Comparison of ENCODE assay signal across 15 mouse cellular contexts in the genomic region with DNA sequence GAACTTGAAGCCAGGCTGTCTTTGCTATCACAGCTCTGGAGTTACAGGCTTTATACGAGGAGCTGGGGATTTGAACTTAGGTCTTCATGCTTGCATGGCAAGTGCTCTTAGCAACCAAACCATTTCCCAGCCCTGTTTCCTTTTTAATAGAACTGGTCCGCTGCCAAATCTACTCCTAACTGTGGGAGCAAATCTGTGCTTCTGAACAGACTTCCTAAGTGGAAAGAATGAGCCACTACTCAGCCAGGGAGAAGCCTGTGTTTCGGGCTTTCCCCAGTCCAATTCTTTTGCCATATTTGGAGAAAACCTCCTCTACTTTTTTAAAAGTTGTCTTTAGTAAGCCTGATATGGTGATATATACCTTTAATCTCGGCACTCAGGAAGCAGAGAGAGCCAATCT. TPM values are rescaled to one million over a fixed set of nuclear protein-coding genes. Genes with fewer than 3 reads are reported as not detected.
DNase-seq lines count a peak whose midpoint lies in the region; ATAC-seq and TF ChIP-seq lines count a peak whose summit lies in the region.
"Had no signal": no experiment of that assay in that cellular context is flagged by ENCODE, and none has a peak within 500 bp of the region (broad histone marks: within the 10 kb centered on the region; RNA-seq: fewer than 3 reads in every experiment).

No protein-coding gene starts in this region.

- TF ChIP-seq EP300 in lung, postnatal 0 days (IDR thresholded peaks at IDR 0.05): no peak

- H3K4me1 ChIP-seq in heart, embryonic 10.5 days: peaks cover 23% of the 10 kb centered on the region
- peaks cover 10% of the 10 kb centered on the region; the same call in 1 of the 2 replicates for H3K4me1 ChIP-seq in lung, postnatal 0 days (ENCODE audit: insufficient read depth, low read depth, low read length)
- H3K4me1 ChIP-seq in heart, embryonic 12.5 days (replicated peaks): peaks cover 5% of the 10 kb centered on the region
- peaks cover 40% of the 10 kb centered on the region for H3K4me1 ChIP-seq in small intestine, adult 2 months (ENCODE audit: control insufficient read depth, insufficient read depth, insufficient read length, low read length)

- no peak for ATAC-seq in lung, postnatal 0 days
- ATAC-seq in heart, embryonic 12.5 days (ENCODE audit: insufficient number of reproducible peaks, low FRiP score): no peak
- ATAC-seq: hindbrain, postnatal 0 days had no signal

- no peak overlapping the region for H3K27ac ChIP-seq in heart, embryonic 10.5 days
- H3K27ac ChIP-seq in lung, postnatal 0 days (ENCODE audit: low read length): no peak overlapping the region
- peak overlapping the region; percentile 14; the same call in 1 of the 2 replicates for H3K27ac ChIP-seq in heart, embryonic 12.5 days (ENCODE audit: poor library complexity, severe bottlenecking)
- peak overlapping the region; percentile 77 for H3K27ac ChIP-seq in small intestine, adult 2 months (ENCODE audit: insufficient read depth, low read depth, low read length)
- H3K27ac ChIP-seq: hindbrain, postnatal 0 days; lung, embryonic 15.5 days had no signal

- WGBS in heart, embryonic 10.5 days: 65% methylated on average over 4 of the region's 4 CpGs
- 57% methylated on average over 4 of the region's 4 CpGs for WGBS in lung, postnatal 0 days
- WGBS in heart, embryonic 12.5 days: 59% methylated on average over 4 of the region's 4 CpGs
- WGBS in small intestine, adult 2 months: 52% methylated on average over 4 of the region's 4 CpGs

- no peaks in the 10 kb centered on the region for H3K9me3 ChIP-seq in heart, embryonic 10.5 days
- H3K9me3 ChIP-seq in lung, postnatal 0 days (ENCODE audit: low read length): no peaks in the 10 kb centered on the region
- H3K9me3 ChIP-seq in heart, embryonic 12.5 days (replicated peaks): no peaks in the 10 kb centered on the region
- H3K9me3 ChIP-seq: lung, embryonic 15.5 days had no signal

- H3K9ac ChIP-seq in lung, postnatal 0 days (replicated peaks; ENCODE audit: low read depth): no peak overlapping the region
- H3K9ac ChIP-seq in heart, embryonic 12.5 days: no peak overlapping the region
- H3K9ac ChIP-seq: lung, embryonic 15.5 days had no signal

- H3K4me3 ChIP-seq in heart, embryonic 10.5 days: no peak overlapping the region
- no peak overlapping the region for H3K4me3 ChIP-seq in lung, postnatal 0 days (ENCODE audit: low read depth, low read length)
- H3K4me3 ChIP-seq in heart, embryonic 12.5 days: no peak overlapping the region
- H3K4me3 ChIP-seq in small intestine, adult 2 months (ENCODE audit: low read depth, low read length): no peak overlapping the region
- H3K4me3 ChIP-seq: erythroblast, embryonic 14.5 days; lung, embryonic 15.5 days had no signal

- peak; percentile 82 for DNase-seq in heart, adult 8-10 months (ENCODE audit: low spot score)
- no peak for DNase-seq in heart, embryonic 10.5 days (ENCODE audit: low spot score)
- DNase-seq in lung, postnatal 0 days (ENCODE audit: low spot score): peak; percentile 52
- no peak for DNase-seq in lung, adult 18-20 months
- no peak for DNase-seq in thymus, postnatal 10 days (ENCODE audit: low spot score in 2 of 2)
- no peak for DNase-seq in urinary bladder, adult 18-20 months (ENCODE audit: low spot score in 2 of 2)
- DNase-seq: cerebellum, postnatal 36 days had no signal

- no peak for TF ChIP-seq POLR2A in small intestine, adult 2 months (IDR thresholded peaks at IDR 0.05; ENCODE audit: low read depth, low read length)

- H3K27me3 ChIP-seq in heart, embryonic 10.5 days (ENCODE audit: insufficient read depth, poor library complexity, severe bottlenecking): no peaks in the 10 kb centered on the region
- no peaks in the 10 kb centered on the region for H3K27me3 ChIP-seq in lung, postnatal 0 days (replicated peaks; ENCODE audit: insufficient read depth, low read length)
- H3K27me3 ChIP-seq in heart, embryonic 12.5 days (replicated peaks): 0 out of 2 replicates have a peak, but pooled peaks cover 7% of the 10 kb centered on the region
- H3K27me3 ChIP-seq in small intestine, adult 2 months (ENCODE audit: control insufficient read depth, insufficient read depth, low read length): no peaks in the 10 kb centered on the region
- H3K27me3 ChIP-seq: lung, embryonic 15.5 days had no signal

- TF ChIP-seq CTCF in lung, postnatal 0 days (IDR thresholded peaks at IDR 0.05): no peak
- TF ChIP-seq CTCF in small intestine, adult 2 months (IDR thresholded peaks at IDR 0.05; ENCODE audit: extremely low read depth, insufficient read length, insufficient replicate concordance, low read depth, low read length): no peak

- H3K4me2 ChIP-seq in lung, postnatal 0 days (replicated peaks; ENCODE audit: low read depth, low read length): no peak overlapping the region
- H3K4me2 ChIP-seq in heart, embryonic 12.5 days: no peak overlapping the region
- H3K4me2 ChIP-seq: lung, embryonic 15.5 days had no signal

- H3K36me3 ChIP-seq in heart, embryonic 10.5 days: no peaks in the 10 kb centered on the region
- no peaks in the 10 kb centered on the region for H3K36me3 ChIP-seq in lung, postnatal 0 days (ENCODE audit: insufficient read depth, low read length)
- no peaks in the 10 kb centered on the region for H3K36me3 ChIP-seq in heart, embryonic 12.5 days
- no peaks in the 10 kb centered on the region for H3K36me3 ChIP-seq in small intestine, adult 2 months (ENCODE audit: control insufficient read depth, insufficient read depth, low read length)
- H3K36me3 ChIP-seq: lung, embryonic 15.5 days had no signal

RNA-seq across cellular contexts. Expression of gene Ehd1, which starts 3.8 kb away (rescaled TPM):
- 10 to 100 TPM; 88.7 to 99.1 (median 92.3) TPM for total RNA-seq in heart, adult 8-10 months (2022)
- polyA plus RNA-seq in heart, embryonic 10.5 days (2016; fragmentation: Nextera tagmentation; extraction: Ambion mirVana): 89.6 and 101 TPM in 2 replicates
- 115 and 119 TPM in 2 replicates for polyA plus RNA-seq in lung, postnatal 0 days (2015; fragmentation: Nextera tagmentation; extraction: Ambion mirVana)
- 87.0 and 88.7 TPM in 2 replicates for polyA plus RNA-seq in heart, embryonic 12.5 days (2016; fragmentation: Nextera tagmentation; extraction: Ambion mirVana)
- polyA plus RNA-seq in small intestine, adult 2 months (2012; rRNA removed): 315 and 714 TPM in 2 replicates

RNA-seq across cellular contexts. Expression of gene Atg2a, which starts 31.3 kb away (rescaled TPM):
- total RNA-seq in heart, adult 8-10 months (2022): 10 to 100 TPM; 22.3 to 28.0 (median 25.8) TPM
- 10.8 and 11.6 TPM in 2 replicates for polyA plus RNA-seq in heart, embryonic 10.5 days (2016; fragmentation: Nextera tagmentation; extraction: Ambion mirVana)
- polyA plus RNA-seq in lung, postnatal 0 days (2015; fragmentation: Nextera tagmentation; extraction: Ambion mirVana): 5.1 and 5.9 TPM in 2 replicates
- 10.9 and 13.0 TPM in 2 replicates for polyA plus RNA-seq in heart, embryonic 12.5 days (2016; fragmentation: Nextera tagmentation; extraction: Ambion mirVana)
- polyA plus RNA-seq in small intestine, adult 2 months (2012; rRNA removed): 37.0 and 68.8 TPM in 2 replicates

RNA-seq across cellular contexts. Expression of gene Cdc42bpg, which starts 33.5 kb away (rescaled TPM):
- total RNA-seq in heart, adult 8-10 months (2022): 10 to 100 TPM; 14.7 to 17.1 (median 15.4) TPM
- 0.33 and 0.38 TPM in 2 replicates for polyA plus RNA-seq in heart, embryonic 10.5 days (2016; fragmentation: Nextera tagmentation; extraction: Ambion mirVana)
- 2.8 and 3.2 TPM in 2 replicates for polyA plus RNA-seq in lung, postnatal 0 days (2015; fragmentation: Nextera tagmentation; extraction: Ambion mirVana)
- polyA plus RNA-seq in heart, embryonic 12.5 days (2016; fragmentation: Nextera tagmentation; extraction: Ambion mirVana): 0.34 and 0.44 TPM in 2 replicates
- polyA plus RNA-seq in small intestine, adult 2 months (2012; rRNA removed): 26.0 and 53.2 TPM in 2 replicates

RNA-seq across cellular contexts. Expression of gene Ppp2r5b, which starts 37.1 kb away (rescaled TPM):
- total RNA-seq in heart, adult 8-10 months (2022): 10 to 100 TPM; 32.9 to 35.9 (median 34.4) TPM
- 21.2 and 25.7 TPM in 2 replicates for polyA plus RNA-seq in heart, embryonic 10.5 days (2016; fragmentation: Nextera tagmentation; extraction: Ambion mirVana)
- 20.2 and 21.6 TPM in 2 replicates for polyA plus RNA-seq in lung, postnatal 0 days (2015; fragmentation: Nextera tagmentation; extraction: Ambion mirVana)
- 29.8 and 31.0 TPM in 2 replicates for polyA plus RNA-seq in heart, embryonic 12.5 days (2016; fragmentation: Nextera tagmentation; extraction: Ambion mirVana)
- 64.2 and 112 TPM in 2 replicates for polyA plus RNA-seq in small intestine, adult 2 months (2012; rRNA removed)

RNA-seq across cellular contexts. Expression of gene Gpha2, which starts 46.6 kb away (rescaled TPM):
- not detected for total RNA-seq in heart, adult 8-10 months (2022)
- 0.24 TPM in 1 of 2 replicates, not detected in the other for polyA plus RNA-seq in heart, embryonic 10.5 days (2016; fragmentation: Nextera tagmentation; extraction: Ambion mirVana)
- polyA plus RNA-seq in lung, postnatal 0 days (2015; fragmentation: Nextera tagmentation; extraction: Ambion mirVana): 0.49 and 0.55 TPM in 2 replicates
- 0.57 TPM in 1 of 2 replicates, not detected in the other for polyA plus RNA-seq in heart, embryonic 12.5 days (2016; fragmentation: Nextera tagmentation; extraction: Ambion mirVana)
- polyA plus RNA-seq in small intestine, adult 2 months (2012; rRNA removed): 0.74 TPM in 1 of 2 replicates, not detected in the other
- total RNA-seq: gastrocnemius, adult 8-10 months; hindbrain, postnatal 0 days; left cerebral cortex, adult 8-10 months; midbrain, postnatal 0 days had no signal
- polyA plus RNA-seq: erythroblast, embryonic 14.5 days; lung, embryonic 15.5 days; midbrain, postnatal 0 days had no signal

Comparison
In these comparisons a context has a peak if more than half of its experiments do, and no peak if none do; other contexts are left out.
1. DNase-seq: peak in heart, adult 8-10 months (single experiment) and lung, postnatal 0 days (single experiment); none in heart, embryonic 10.5 days (single experiment), lung, adult 18-20 months (0 of 2), thymus, postnatal 10 days (0 of 2) and urinary bladder, adult 18-20 months (0 of 2).
2. H3K27ac ChIP-seq: peak in heart, embryonic 12.5 days (single experiment) and small intestine, adult 2 months (single experiment); none in heart, embryonic 10.5 days (single experiment) and lung, postnatal 0 days (single experiment).